Mouse (Mus musculus) heart, embryonic 13.5 days (tissue): Measurements from ENCODE around the gene 1110032F04Rik. TPM values are rescaled to one million over a fixed set of nuclear protein-coding genes. Genes with fewer than 3 reads are reported as not detected.

Experiments used
- ATAC-seq: fragments of 200-750 bp; cut with Nextera tagmentation; 2 replicates; pipeline ENCODE4 v1.8.0; 2017; ENCODE audit warnings: moderate TSS enrichment; ENCODE audit not compliant: insufficient number of reproducible peaks, low FRiP score, low TSS enrichment; ENCODE audit errors: extremely low read depth
- H3K27ac ChIP-seq: fragments of 300-500 bp; sonication (generic); replicated peaks from 2 replicates; pipeline ENCODE4 v1.5.1; 2015; ENCODE audit warnings: moderate library complexity, mild to moderate bottlenecking, inconsistent platforms
- H3K27me3 ChIP-seq: fragments of 300-500 bp; sonication (generic); replicated peaks from 2 replicates; pipeline ENCODE4 v1.6.1; 2015; ENCODE audit warnings: mild to moderate bottlenecking, inconsistent platforms
- H3K36me3 ChIP-seq: fragments of 300-500 bp; sonication (generic); 2 replicates; pipeline ENCODE4 v1.6.1; 2015; ENCODE audit warnings: mild to moderate bottlenecking, inconsistent platforms
- H3K4me1 ChIP-seq: fragments of 300-500 bp; sonication (generic); 2 replicates; pipeline ENCODE4 v1.6.1; 2015; ENCODE audit warnings: inconsistent platforms
- H3K4me2 ChIP-seq: fragments of 300-500 bp; sonication (generic); 2 replicates; pipeline ENCODE4 v1.6.1; 2015; ENCODE audit warnings: inconsistent platforms, mild to moderate bottlenecking, moderate library complexity
- H3K4me3 ChIP-seq: fragments of 300-500 bp; sonication (generic); 2 replicates; pipeline ENCODE4 v1.5.1; 2015; ENCODE audit warnings: moderate library complexity, mild to moderate bottlenecking, inconsistent platforms
- H3K9ac ChIP-seq: fragments of 300-500 bp; sonication (generic); 2 replicates; pipeline ENCODE4 v1.6.1; 2015; ENCODE audit warnings: inconsistent platforms, mild to moderate bottlenecking, moderate library complexity
- H3K9me3 ChIP-seq: fragments of 300-500 bp; sonication (generic); 2 replicates; pipeline ENCODE4 v1.6.1; 2016; ENCODE audit warnings: inconsistent platforms
- WGBS: fragments of 180-500 bp; shearing (Covaris S2); methylation state at CpG from one replicate; pipeline ENCODE4 v1.1.7; 2015; ENCODE audit warnings: mixed read lengths; 5-methylcytosine and 5-hydroxymethylcytosine counted together
- polyA plus RNA-seq: library from polyadenylated mRNA; unstranded; fragments of >200 nt; fragmentation: Nextera tagmentation; extraction: Ambion mirVana; gene quantifications from 2 replicates; pipeline ENCODE4 v1.2.1, GENCODE M21; 2015

The 1110032F04Rik gene
- polyA plus RNA-seq: 6.4 and 8.4 TPM in 2 replicates

- Histone ChIP-seq H3K4me2 (peak within 1 kb of the TSS; percentile 99), H3K4me3 (peak within 1 kb of the TSS; percentile 73), H3K4me1 (peaks cover 18% of the 10 kb centered on the region), H3K9me3 (no peaks in the 10 kb centered on the region), H3K27ac (peak within 1 kb of the TSS; percentile 49), H3K27me3 (peaks cover 23% of the 10 kb centered on the region), H3K9ac (peak within 1 kb of the TSS; percentile 82), H3K36me3 (no peaks in the 10 kb centered on the region)
- WGBS: under 1% methylated on average over 60 of the region's 62 CpGs
- peak; percentile 32; the same call in 1 of the 2 replicates for ATAC-seq
Observed at GRCm38 (mm10) chr3:68869211-68869690, at the start of gene 1110032F04Rik. 1110032F04Rik (plus strand) TSS chr3:68869586.

DNA sequence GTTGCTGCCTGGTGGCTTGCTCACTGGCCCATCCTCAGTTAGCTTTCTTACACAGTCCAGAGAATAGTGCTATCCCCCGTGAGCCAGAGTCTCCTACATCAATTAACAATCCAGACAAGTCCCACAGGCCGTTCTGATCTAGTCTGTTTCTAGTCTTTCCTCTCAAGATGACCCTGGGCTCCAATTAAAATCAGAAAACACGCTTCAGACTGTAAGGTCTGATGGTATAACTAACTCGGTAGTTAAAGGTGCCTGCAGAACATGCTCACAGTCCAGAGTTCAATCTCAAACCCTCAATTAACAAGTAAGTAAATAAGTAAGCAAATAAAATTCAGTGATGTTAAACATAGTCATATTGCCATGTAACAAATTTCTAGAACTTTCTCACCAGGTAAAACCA lies 48.0 kb upstream of the 1110032F04Rik start:
- no peak for ATAC-seq
- Histone ChIP-seq H3K36me3 (no peaks in the 10 kb centered on the region), H3K27ac (no peak overlapping the region), H3K4me3 (no peak overlapping the region), H3K9me3 (no peaks in the 10 kb centered on the region), H3K4me1 (peaks cover 6% of the 10 kb centered on the region), H3K4me2 (no peak overlapping the region), H3K27me3 (no peaks in the 10 kb centered on the region), H3K9ac (no peak overlapping the region)
- WGBS: 72% methylated on average over 4 of the region's 4 CpGs

DNA sequence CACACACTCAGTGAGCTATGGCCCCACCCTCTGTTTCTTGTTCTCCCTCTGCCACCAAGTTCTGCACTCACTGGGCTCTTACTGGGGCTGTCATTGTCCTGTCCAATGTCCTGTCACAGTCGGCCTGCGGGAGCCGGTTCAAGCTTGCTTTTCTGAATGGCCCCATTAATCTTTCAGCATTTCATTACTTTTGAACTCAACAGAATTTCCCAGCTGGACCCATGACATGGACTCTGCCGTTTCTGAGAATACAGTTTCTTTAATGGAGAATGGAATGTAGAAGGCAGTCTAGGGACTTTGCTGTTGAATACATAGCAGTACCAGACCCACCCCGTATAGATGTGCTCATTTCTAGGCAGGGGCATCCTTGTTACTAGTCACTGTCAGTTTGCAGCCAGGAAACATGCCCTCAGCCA lies 47.5 kb upstream of the 1110032F04Rik start:
- H3K36me3 ChIP-seq: no peaks in the 10 kb centered on the region
- no peak overlapping the region for H3K4me3 ChIP-seq
- peaks cover 6% of the 10 kb centered on the region for H3K4me1 ChIP-seq
- WGBS: 41% methylated on average over 5 of the region's 5 CpGs
- ATAC-seq: no peak
- no peak overlapping the region for H3K27ac ChIP-seq
- no peaks in the 10 kb centered on the region for H3K9me3 ChIP-seq
- H3K9ac ChIP-seq: no peak overlapping the region
- no peaks in the 10 kb centered on the region for H3K27me3 ChIP-seq
- H3K4me2 ChIP-seq: no peak overlapping the region

- Histone ChIP-seq H3K4me1 (peaks cover 2% of the 10 kb centered on the region; the same call in 1 of the 2 replicates), H3K9me3 (no peaks in the 10 kb centered on the region), H3K27ac (no peak overlapping the region), H3K4me3 (no peak overlapping the region), H3K36me3 (no peaks in the 10 kb centered on the region), H3K27me3 (no peaks in the 10 kb centered on the region), H3K9ac (no peak overlapping the region), H3K4me2 (no peak overlapping the region)
- ATAC-seq: no peak
- WGBS: 75% methylated on average over 15 of the region's 15 CpGs
Observed at GRCm38 (mm10) chr3:68823876-68824764, 45.3 kb upstream of the 1110032F04Rik start.

GRCm38 (mm10) chr3:68824765-68825090 lies 44.7 kb upstream of the 1110032F04Rik start:
- Histone ChIP-seq H3K9me3 (no peaks in the 10 kb centered on the region), H3K4me2 (no peak overlapping the region), H3K27me3 (no peaks in the 10 kb centered on the region), H3K4me1 (peaks cover 2% of the 10 kb centered on the region; the same call in 1 of the 2 replicates), H3K4me3 (no peak overlapping the region), H3K36me3 (no peaks in the 10 kb centered on the region), H3K9ac (no peak overlapping the region), H3K27ac (no peak overlapping the region)
- ATAC-seq: no peak
- 39% methylated on average over 2 of the region's 2 CpGs for WGBS

- Histone ChIP-seq H3K36me3 (no peaks in the 10 kb centered on the region), H3K4me1 (peaks cover 2% of the 10 kb centered on the region; the same call in 1 of the 2 replicates), H3K27me3 (no peaks in the 10 kb centered on the region), H3K4me3 (no peak overlapping the region), H3K9ac (no peak overlapping the region), H3K9me3 (no peaks in the 10 kb centered on the region), H3K27ac (no peak overlapping the region), H3K4me2 (no peak overlapping the region)
- ATAC-seq: no peak
- WGBS: 75% methylated on average over 8 of the region's 8 CpGs
Observed at GRCm38 (mm10) chr3:68825151-68825550, 44.2 kb upstream of the 1110032F04Rik start.

- H3K9ac ChIP-seq: no peak overlapping the region
- no peak overlapping the region for H3K27ac ChIP-seq
- no peaks in the 10 kb centered on the region for H3K27me3 ChIP-seq
- H3K36me3 ChIP-seq: no peaks in the 10 kb centered on the region
- no peak for ATAC-seq
- no peak overlapping the region for H3K4me2 ChIP-seq
- 87% methylated on average over 5 of the region's 5 CpGs for WGBS
- no peak overlapping the region for H3K4me3 ChIP-seq
- no peaks in the 10 kb centered on the region for H3K4me1 ChIP-seq
- no peaks in the 10 kb centered on the region for H3K9me3 ChIP-seq
Observed at GRCm38 (mm10) chr3:68827671-68828070, 41.7 kb upstream of the 1110032F04Rik start.

GRCm38 (mm10) chr3:68829944-68830343 lies 39.4 kb upstream of the 1110032F04Rik start:
- WGBS: 77% methylated on average over 3 of the region's 3 CpGs

GRCm38 (mm10) chr3:68836857-68837499 lies 32.4 kb upstream of the 1110032F04Rik start:
- no peaks in the 10 kb centered on the region for H3K36me3 ChIP-seq
- ATAC-seq: no peak
- no peak overlapping the region for H3K27ac ChIP-seq
- WGBS: 81% methylated on average over 6 of the region's 6 CpGs
- no peaks in the 10 kb centered on the region for H3K4me1 ChIP-seq
- H3K4me3 ChIP-seq: no peak overlapping the region
- no peak overlapping the region for H3K4me2 ChIP-seq
- H3K9me3 ChIP-seq: no peaks in the 10 kb centered on the region
- no peaks in the 10 kb centered on the region for H3K27me3 ChIP-seq
- no peak overlapping the region for H3K9ac ChIP-seq

More at GRCm38 (mm10) chr3:68829944-68830343, 39.4 kb upstream of the 1110032F04Rik start:
- H3K27ac ChIP-seq: no peak overlapping the region
- H3K4me2 ChIP-seq: no peak overlapping the region
- H3K36me3 ChIP-seq: no peaks in the 10 kb centered on the region
- no peaks in the 10 kb centered on the region for H3K9me3 ChIP-seq
- H3K9ac ChIP-seq: no peak overlapping the region
- no peak for ATAC-seq
- no peaks in the 10 kb centered on the region for H3K4me1 ChIP-seq
- no peaks in the 10 kb centered on the region for H3K27me3 ChIP-seq
- no peak overlapping the region for H3K4me3 ChIP-seq

- no peak overlapping the region for H3K27ac ChIP-seq
- 58% methylated on average over 4 of the region's 4 CpGs for WGBS
- no peak for ATAC-seq
Observed at GRCm38 (mm10) chr3:68840206-68840605, 29.2 kb upstream of the 1110032F04Rik start.

GRCm38 (mm10) chr3:68844025-68844424 lies 25.4 kb upstream of the 1110032F04Rik start:
- H3K9me3 ChIP-seq: peaks cover 4% of the 10 kb centered on the region
- H3K4me3 ChIP-seq: no peak overlapping the region
- no peaks in the 10 kb centered on the region for H3K4me1 ChIP-seq
- no peak overlapping the region for H3K9ac ChIP-seq
- WGBS: 89% methylated on average over 4 of the region's 4 CpGs
- ATAC-seq: no peak
- no peaks in the 10 kb centered on the region for H3K27me3 ChIP-seq
- no peaks in the 10 kb centered on the region for H3K36me3 ChIP-seq
- no peak overlapping the region for H3K4me2 ChIP-seq
- no peak overlapping the region for H3K27ac ChIP-seq

More at GRCm38 (mm10) chr3:68840206-68840605, 29.2 kb upstream of the 1110032F04Rik start:
- Histone ChIP-seq H3K9me3 (peaks cover 4% of the 10 kb centered on the region; the same call in 1 of the 2 replicates), H3K4me2 (no peak overlapping the region), H3K9ac (no peak overlapping the region), H3K4me1 (no peaks in the 10 kb centered on the region), H3K4me3 (no peak overlapping the region), H3K36me3 (no peaks in the 10 kb centered on the region), H3K27me3 (no peaks in the 10 kb centered on the region)
